Mouse (Mus musculus): Measurements from ENCODE around the gene C1qa.

C1qa gene

GRCm38 (mm10) chr4:136862411-136862810 is 36.2 kb downstream of the C1qa start:
- DNase-seq (ENCODE audit: low spot score in 2 of 2) = no peak

GRCm38 (mm10) chr4:136861806-136862205 is 36.8 kb downstream of the C1qa start:
- DNase-seq (ENCODE audit: low spot score in 2 of 2) = no peak

GRCm38 (mm10) chr4:136860022-136860421 is 38.6 kb downstream of the C1qa start:
- no peak for DNase-seq (ENCODE audit: low spot score in 2 of 2)

- DNase-seq (ENCODE audit: low spot score in 2 of 2) = no peak
These were observed 43.5 kb downstream of the C1qa start for GRCm38 (mm10) chr4:136855081-136855480.

- no peak for DNase-seq (ENCODE audit: low spot score in 2 of 2)
These were observed 45.6 kb downstream of the C1qa start for GRCm38 (mm10) chr4:136852989-136853388.

GRCm38 (mm10) chr4:136852119-136852518 is 46.5 kb downstream of the C1qa start:
- DNase-seq (ENCODE audit: low spot score in 2 of 2) = no peak

- DNase-seq (ENCODE audit: low spot score in 2 of 2) = no peak
These were observed 50.0 kb downstream of the C1qa start for GRCm38 (mm10) chr4:136848565-136848964.

- no peak for DNase-seq (ENCODE audit: low spot score in 2 of 2)
These were observed 51.4 kb downstream of the C1qa start for GRCm38 (mm10) chr4:136847166-136847565.
